Mouse (Mus musculus) cerebellum, adult 9-11 months (tissue): ENCODE data around the gene Lingo3.

ENCODE experiments used
- DNase-seq: peaks from one replicate; pipeline ENCODE4 v3.0.0; 2022

The Lingo3 gene

GRCm38 (mm10) chr10:80798150-80799006 lies 45.5 kb downstream of the Lingo3 start, which contains the start of the genes Sf3a2 and Plekhj1:
Gene Sf3a2 (plus strand): TSS chr10:80798198.
Gene Plekhj1 (minus strand): TSS chr10:80798626.
- DNase-seq = peak; percentile 98

- peak; percentile 32 for DNase-seq
Measured at GRCm38 (mm10) chr10:80797186-80798149, 46.4 kb downstream of the Lingo3 start.

- DNase-seq = peak; percentile 66
Measured at GRCm38 (mm10) chr10:80796307-80796848, 47.5 kb downstream of the Lingo3 start.

- peak; percentile 50 for DNase-seq
Measured at GRCm38 (mm10) chr10:80794750-80795149, 49.1 kb downstream of the Lingo3 start.

- peak; percentile 70 for DNase-seq
Measured at GRCm38 (mm10) chr10:80793803-80794202, 50.0 kb downstream of the Lingo3 start.

GRCm38 (mm10) chr10:80793033-80793784 lies 50.6 kb downstream of the Lingo3 start:
- DNase-seq = peak; percentile 81

GRCm38 (mm10) chr10:80792175-80793032 lies 51.4 kb downstream of the Lingo3 start:
- peak; percentile 89 for DNase-seq

- no peak for DNase-seq
Measured at GRCm38 (mm10) chr10:80791476-80792174, 52.2 kb downstream of the Lingo3 start.

GRCm38 (mm10) chr10:80790761-80791404 lies 53.0 kb downstream of the Lingo3 start:
- peak; percentile 45 for DNase-seq

GRCm38 (mm10) chr10:80787517-80787916 lies 56.3 kb downstream of the Lingo3 start:
- peak; percentile 25 for DNase-seq

- DNase-seq = peak; percentile 47
Measured at GRCm38 (mm10) chr10:80785963-80786362, 57.9 kb downstream of the Lingo3 start.

- DNase-seq = no peak
Measured at GRCm38 (mm10) chr10:80784871-80785270, 59.0 kb downstream of the Lingo3 start.

GRCm38 (mm10) chr10:80784302-80784701 lies 59.5 kb downstream of the Lingo3 start:
- no peak for DNase-seq
